Mouse (Mus musculus): Measurements from ENCODE around the gene Gm10842. TPM values are rescaled to one million over a fixed set of nuclear protein-coding genes. Genes with fewer than 3 reads are reported as not detected.
A peak's percentile ranks its signal among the peaks of the same experiment; 100 is the strongest.

The Gm10842 gene
- polyA plus RNA-seq, 1 experiment from 2014 or later: not detected

- WGBS: 2% methylated on average over 71 of the region's 89 CpGs
- Histone ChIP-seq H3K4me2 (peak overlapping the region; percentile 52), H3K36me3 (peaks cover 10% of the 10 kb centered on the region)
Observed at GRCm38 (mm10) chr11:105181689-105182460, 35.2 kb downstream of the Gm10842 start.

GRCm38 (mm10) chr11:105182461-105182855, 35.8 kb downstream of the Gm10842 start:
- peaks cover 6% of the 10 kb centered on the region for H3K4me1 ChIP-seq
- H3K9ac ChIP-seq: peak overlapping the region; percentile 97
- peak overlapping the region; percentile 98 for H3K27ac ChIP-seq
- H3K27me3 ChIP-seq (replicated peaks): no peaks in the 10 kb centered on the region
- peak overlapping the region; percentile 96 for H3K4me3 ChIP-seq (replicated peaks)
- peaks cover 10% of the 10 kb centered on the region for H3K36me3 ChIP-seq
- H3K4me2 ChIP-seq: peak overlapping the region; percentile 52
- 2% methylated on average over 4 of the region's 4 CpGs for WGBS
- ATAC-seq (ENCODE audit: insufficient read depth, low FRiP score, low read depth): no peak
- no peaks in the 10 kb centered on the region for H3K9me3 ChIP-seq

More at GRCm38 (mm10) chr11:105181689-105182460, 35.2 kb downstream of the Gm10842 start:
- H3K9me3 ChIP-seq: no peaks in the 10 kb centered on the region
- H3K4me3 ChIP-seq (replicated peaks): peak overlapping the region; percentile 96
- H3K4me1 ChIP-seq: peaks cover 6% of the 10 kb centered on the region
- peak; percentile 27 for ATAC-seq (ENCODE audit: insufficient read depth, low FRiP score, low read depth)
- peak overlapping the region; percentile 98 for H3K27ac ChIP-seq
- H3K27me3 ChIP-seq (replicated peaks): no peaks in the 10 kb centered on the region
- peak overlapping the region; percentile 97 for H3K9ac ChIP-seq

- Histone ChIP-seq H3K27ac (no peak overlapping the region), H3K4me2 (no peak overlapping the region), H3K4me1 (peaks cover 5% of the 10 kb centered on the region), H3K4me3 (replicated peaks) (no peak overlapping the region), H3K36me3 (peaks cover 12% of the 10 kb centered on the region), H3K27me3 (replicated peaks) (no peaks in the 10 kb centered on the region), H3K9me3 (no peaks in the 10 kb centered on the region), H3K9ac (no peak overlapping the region)
- 87% methylated on average over 3 of the region's 3 CpGs for WGBS
- no peak for ATAC-seq (ENCODE audit: insufficient read depth, low FRiP score, low read depth)
Observed at GRCm38 (mm10) chr11:105184678-105185077, 38.0 kb downstream of the Gm10842 start.

GRCm38 (mm10) chr11:105192186-105192585, 45.5 kb downstream of the Gm10842 start:
- Histone ChIP-seq H3K4me3 (replicated peaks) (no peak overlapping the region), H3K36me3 (peaks cover 2% of the 10 kb centered on the region; the same call in 1 of the 2 replicates), H3K4me2 (no peak overlapping the region), H3K27ac (no peak overlapping the region), H3K4me1 (0 out of 2 replicates have a peak, but pooled peaks cover 2% of the 10 kb centered on the region), H3K9ac (no peak overlapping the region), H3K27me3 (replicated peaks) (no peaks in the 10 kb centered on the region), H3K9me3 (no peaks in the 10 kb centered on the region)
- 84% methylated on average over 3 of the region's 3 CpGs for WGBS
- no peak for ATAC-seq (ENCODE audit: insufficient read depth, low FRiP score, low read depth)

Other genes starting within 250 kb of the Gm10842 start
- 0.58 TPM in 1 of 2 replicates, not detected in the other for gene Efcab3, start 83.3 kb upstream of the Gm10842 start, polyA plus RNA-seq (2015; fragmentation: Nextera tagmentation; extraction: Ambion mirVana)
- gene Mettl2, start 20.5 kb upstream of the Gm10842 start, polyA plus RNA-seq (2015; fragmentation: Nextera tagmentation; extraction: Ambion mirVana): 36.1 and 40.1 TPM in 2 replicates
- gene Tlk2, start 31.9 kb downstream of the Gm10842 start, polyA plus RNA-seq (2015; fragmentation: Nextera tagmentation; extraction: Ambion mirVana): 15.1 and 17.4 TPM in 2 replicates
- 10.7 and 12.4 TPM in 2 replicates for gene Mrc2, start 145.8 kb downstream of the Gm10842 start, polyA plus RNA-seq (2015; fragmentation: Nextera tagmentation; extraction: Ambion mirVana)